Mouse (Mus musculus): Measurements from ENCODE around the gene Fbxo31. TPM values are rescaled to one million over a fixed set of nuclear protein-coding genes. Genes with fewer than 3 reads are reported as not detected.

The Fbxo31 gene
- polyA plus RNA-seq (2012; ENCODE audit: insufficient read depth, insufficient read length, missing spikeins) = 9.7 and 14.7 TPM in 2 replicates

DNA sequence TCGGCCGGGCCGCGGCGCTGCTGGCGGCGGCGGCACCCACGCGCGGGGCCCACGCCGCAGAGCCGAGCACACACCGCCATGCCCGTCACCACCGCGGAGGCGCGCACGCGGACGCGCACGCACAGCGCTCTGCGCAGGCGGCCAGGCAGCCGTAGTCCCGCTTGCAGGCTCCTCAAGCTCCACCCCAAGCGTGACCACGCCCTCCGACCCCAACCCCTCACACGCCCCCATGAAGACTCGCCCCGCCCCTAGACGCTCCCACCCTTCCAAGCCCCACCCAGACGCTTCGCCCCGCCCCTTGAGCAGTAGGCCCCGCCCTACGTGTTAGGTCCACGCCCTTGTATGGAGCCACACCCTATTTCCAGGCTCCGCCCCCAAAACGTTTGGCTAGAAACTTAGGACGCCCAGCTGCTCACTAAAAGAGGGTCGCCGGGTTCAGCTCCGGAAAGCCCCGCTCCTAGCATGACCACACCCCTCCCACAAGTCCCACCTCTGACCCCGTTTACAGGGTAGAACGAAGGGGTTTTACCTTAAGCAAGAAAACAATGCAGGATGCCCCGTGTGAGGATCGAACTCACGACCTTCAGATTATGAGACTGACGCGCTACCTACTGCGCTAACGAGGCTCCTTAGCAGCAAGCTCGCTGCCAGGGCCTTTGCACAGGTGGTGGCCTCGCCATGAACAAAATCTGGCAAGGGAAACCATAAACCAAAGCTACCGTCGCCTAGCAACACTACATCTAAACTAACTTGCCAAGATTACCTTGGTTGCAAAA is at the start of gene Fbxo31:
Fbxo31 (minus strand) TSS at position 131 of the 776 bp plus-strand sequence.
- H3K27ac ChIP-seq (replicated peaks; ENCODE audit: low read depth, low read length) = no peak within 1 kb of the TSS

DNA sequence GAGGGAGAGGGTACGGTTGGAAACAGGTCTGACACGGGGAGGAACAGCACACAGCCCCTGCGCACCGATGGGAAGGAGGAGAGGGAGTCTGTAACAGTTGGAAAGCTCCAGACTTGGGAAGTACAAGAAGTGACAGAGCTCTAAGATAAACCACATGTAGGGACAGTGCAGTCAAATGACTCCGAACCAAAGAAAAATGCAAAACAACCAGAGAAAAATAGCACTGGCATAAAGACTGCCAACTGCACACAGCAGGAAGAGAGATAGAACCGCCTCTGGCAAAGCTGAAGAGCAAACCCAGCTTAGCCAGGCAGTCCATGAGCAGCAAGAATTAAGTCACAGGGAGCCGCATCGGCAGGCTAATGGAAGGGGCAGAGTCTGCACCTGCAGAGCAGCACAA is 44.4 kb upstream of the Fbxo31 start:
- peaks cover 29% of the 10 kb centered on the region for H3K4me1 ChIP-seq (ENCODE audit: control insufficient read depth, insufficient read depth, insufficient read length, low read length)
- no peak overlapping the region for H3K4me3 ChIP-seq (ENCODE audit: insufficient read depth, low read depth, low read length)
- no peak overlapping the region for H3K27ac ChIP-seq (replicated peaks; ENCODE audit: low read depth, low read length)

More for the DNA sequence above, at the start of gene Fbxo31:
- H3K4me1 ChIP-seq (ENCODE audit: control insufficient read depth, insufficient read depth, insufficient read length, low read length) = peaks cover 18% of the 10 kb centered on the region
- H3K4me3 ChIP-seq (ENCODE audit: insufficient read depth, low read depth, low read length) = peak within 1 kb of the TSS; percentile 86

DNA sequence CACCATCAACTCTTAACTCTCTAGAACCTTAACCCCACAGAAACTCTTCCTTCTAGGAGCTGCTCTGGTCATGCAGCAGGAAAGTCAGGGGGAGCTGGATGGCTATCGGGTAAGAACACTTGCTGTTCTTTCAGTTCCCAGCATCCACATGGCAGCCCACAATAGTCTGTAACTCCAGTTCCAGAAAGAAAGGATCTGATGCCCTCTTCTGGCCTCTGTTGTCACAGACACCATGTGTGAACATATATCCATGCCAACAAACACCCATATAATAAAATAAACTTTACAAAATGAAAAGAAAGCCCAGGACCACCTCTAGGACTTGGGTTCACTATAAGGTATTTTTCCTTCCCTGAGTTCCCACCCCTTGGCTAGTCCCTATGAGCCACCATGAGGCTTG is 43.3 kb upstream of the Fbxo31 start:
- H3K4me3 ChIP-seq (ENCODE audit: insufficient read depth, low read depth, low read length) = no peak overlapping the region
- H3K4me1 ChIP-seq (ENCODE audit: control insufficient read depth, insufficient read depth, insufficient read length, low read length) = peaks cover 41% of the 10 kb centered on the region
- H3K27ac ChIP-seq (replicated peaks; ENCODE audit: low read depth, low read length) = peak overlapping the region; percentile 6; the same call in 1 of the 2 replicates

DNA sequence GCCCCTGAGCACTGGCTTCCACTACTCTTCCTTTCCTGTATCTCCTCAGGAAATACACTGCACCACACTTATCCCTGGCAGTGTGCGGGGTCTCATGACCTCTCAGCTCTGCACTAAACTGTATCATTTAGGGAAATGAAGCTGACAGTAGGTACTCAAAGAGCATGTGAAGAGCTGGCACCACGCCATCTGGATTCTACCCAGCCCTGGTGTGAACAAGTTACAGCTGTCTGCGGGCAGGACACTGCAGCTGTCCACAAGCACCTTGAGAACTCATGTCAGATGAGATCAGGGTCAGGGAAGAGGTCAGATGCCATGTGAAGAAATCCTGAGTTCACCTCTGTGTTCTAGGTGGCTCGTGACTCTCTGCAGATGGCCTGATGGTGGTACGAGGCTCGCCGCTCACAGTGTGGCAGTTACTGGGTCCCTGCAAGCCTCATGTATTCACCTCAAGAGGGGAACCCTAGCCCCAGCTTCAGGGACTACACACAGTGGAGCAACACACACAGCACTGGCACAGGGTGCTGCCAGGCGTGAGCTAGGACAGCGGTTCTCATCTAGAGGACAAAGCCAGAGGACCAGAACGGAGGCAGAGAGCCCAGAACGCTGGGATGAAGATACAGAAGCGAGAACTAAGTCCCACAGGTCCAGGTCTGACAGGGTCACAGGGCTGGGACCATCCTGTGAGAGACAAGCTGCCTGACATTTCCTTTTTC is 42.4 kb upstream of the Fbxo31 start:
- Histone ChIP-seq H3K4me1 (ENCODE audit: control insufficient read depth, insufficient read depth, insufficient read length, low read length) (peaks cover 43% of the 10 kb centered on the region), H3K27ac (replicated peaks; ENCODE audit: low read depth, low read length) (peak overlapping the region; percentile 55), H3K4me3 (ENCODE audit: insufficient read depth, low read depth, low read length) (no peak overlapping the region)

DNA sequence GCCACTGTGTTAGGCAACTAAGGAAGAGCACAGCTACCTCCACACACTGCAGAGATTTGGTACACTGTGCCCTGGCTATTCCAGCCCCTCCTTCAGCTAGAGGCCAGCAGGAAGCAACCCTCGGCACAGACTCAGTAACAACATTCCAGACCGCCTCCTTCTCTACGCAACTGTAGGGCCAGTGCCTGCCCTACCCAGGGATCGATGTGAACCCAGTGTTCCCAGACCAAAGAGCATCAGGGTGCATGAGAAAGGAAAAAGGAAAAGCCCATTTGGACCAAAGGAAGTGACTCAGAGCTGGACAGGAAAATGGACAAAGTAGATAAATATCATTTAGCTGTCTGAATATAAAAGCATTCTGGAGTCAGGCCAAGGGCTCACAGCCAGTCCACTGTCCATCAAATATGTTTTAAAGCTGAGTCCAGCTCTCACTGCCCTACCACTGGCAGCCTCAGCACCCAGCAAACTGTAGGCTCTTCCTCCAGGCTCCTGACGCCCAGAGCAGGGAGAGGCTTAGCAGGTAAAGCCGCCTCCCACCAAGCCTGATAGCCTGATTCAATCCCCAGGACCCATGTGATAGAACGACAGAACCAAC is 40.9 kb upstream of the Fbxo31 start:
- H3K4me3 ChIP-seq (ENCODE audit: insufficient read depth, low read depth, low read length) = no peak overlapping the region
- peaks cover 46% of the 10 kb centered on the region for H3K4me1 ChIP-seq (ENCODE audit: control insufficient read depth, insufficient read depth, insufficient read length, low read length)
- H3K27ac ChIP-seq (replicated peaks; ENCODE audit: low read depth, low read length) = peak overlapping the region; percentile 95

DNA sequence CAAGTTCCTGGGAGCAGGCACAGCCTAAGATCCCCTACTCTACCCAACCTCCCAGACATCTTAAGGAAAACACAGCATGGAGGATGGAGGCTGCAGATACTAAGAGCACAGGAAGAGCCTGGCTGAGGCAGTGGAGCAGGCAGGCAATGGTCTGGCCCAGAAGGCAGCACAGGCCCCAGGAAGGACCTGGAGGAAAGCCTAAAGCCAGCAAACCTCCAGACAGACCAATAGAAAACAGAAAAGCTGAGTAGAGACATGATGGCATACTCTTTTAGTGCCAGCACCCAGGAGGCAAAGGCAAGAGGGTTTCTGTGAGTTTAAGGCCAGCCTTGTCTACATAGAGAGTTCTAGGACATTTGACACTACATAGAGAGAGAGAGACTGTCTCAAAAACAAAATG is 34.8 kb upstream of the Fbxo31 start:
- no peak overlapping the region for H3K4me3 ChIP-seq (ENCODE audit: insufficient read depth, low read depth, low read length)
- H3K27ac ChIP-seq (replicated peaks; ENCODE audit: low read depth, low read length) = no peak overlapping the region
- H3K4me1 ChIP-seq (ENCODE audit: control insufficient read depth, insufficient read depth, insufficient read length, low read length) = peaks cover 29% of the 10 kb centered on the region

DNA sequence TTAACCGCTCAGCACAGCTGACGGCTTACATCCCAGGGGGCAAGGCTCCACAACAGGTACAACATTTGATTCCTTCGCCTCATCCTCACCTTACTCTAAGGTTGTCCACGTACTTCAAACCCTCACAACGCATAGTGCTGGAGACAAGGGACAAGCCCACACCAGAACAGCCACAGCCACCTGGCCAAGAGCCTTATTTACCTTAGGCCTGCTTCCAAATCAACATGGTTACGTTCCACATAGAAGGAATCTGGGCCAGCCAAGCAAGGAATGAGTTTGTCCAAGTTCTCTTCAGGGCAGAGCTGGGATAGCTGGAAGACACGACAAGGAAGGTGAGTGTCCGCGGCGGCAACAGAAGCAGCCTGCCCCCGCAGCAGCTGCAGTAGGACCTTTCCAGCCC is 31.3 kb upstream of the Fbxo31 start:
- H3K4me1 ChIP-seq (ENCODE audit: control insufficient read depth, insufficient read depth, insufficient read length, low read length) = peaks cover 9% of the 10 kb centered on the region

DNA sequence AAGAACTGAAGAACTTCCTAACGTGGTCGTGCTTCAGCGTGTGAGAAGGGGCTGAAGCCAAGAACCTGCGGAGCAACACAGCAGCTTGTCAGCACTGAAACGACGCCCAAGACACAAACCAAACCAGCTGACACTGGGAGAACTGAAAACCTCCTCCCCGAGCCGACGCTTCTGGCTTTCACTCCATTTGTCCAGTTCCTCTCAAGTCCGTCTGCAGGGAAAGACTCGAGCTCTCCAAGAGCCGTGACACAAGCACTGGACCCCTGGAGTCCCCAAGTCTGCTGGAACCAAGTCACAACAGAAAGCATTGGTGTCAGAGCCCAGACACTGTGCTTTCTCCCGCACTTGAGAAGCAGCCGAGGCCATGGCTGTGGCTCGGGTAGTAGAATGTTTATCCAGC is 30.6 kb upstream of the Fbxo31 start:
- H3K27ac ChIP-seq (replicated peaks; ENCODE audit: low read depth, low read length) = no peak overlapping the region
- peaks cover 9% of the 10 kb centered on the region for H3K4me1 ChIP-seq (ENCODE audit: control insufficient read depth, insufficient read depth, insufficient read length, low read length)
- H3K4me3 ChIP-seq (ENCODE audit: insufficient read depth, low read depth, low read length) = no peak overlapping the region

More for the DNA sequence above, 31.3 kb upstream of the Fbxo31 start:
- no peak overlapping the region for H3K27ac ChIP-seq (replicated peaks; ENCODE audit: low read depth, low read length)
- H3K4me3 ChIP-seq (ENCODE audit: insufficient read depth, low read depth, low read length) = no peak overlapping the region

DNA sequence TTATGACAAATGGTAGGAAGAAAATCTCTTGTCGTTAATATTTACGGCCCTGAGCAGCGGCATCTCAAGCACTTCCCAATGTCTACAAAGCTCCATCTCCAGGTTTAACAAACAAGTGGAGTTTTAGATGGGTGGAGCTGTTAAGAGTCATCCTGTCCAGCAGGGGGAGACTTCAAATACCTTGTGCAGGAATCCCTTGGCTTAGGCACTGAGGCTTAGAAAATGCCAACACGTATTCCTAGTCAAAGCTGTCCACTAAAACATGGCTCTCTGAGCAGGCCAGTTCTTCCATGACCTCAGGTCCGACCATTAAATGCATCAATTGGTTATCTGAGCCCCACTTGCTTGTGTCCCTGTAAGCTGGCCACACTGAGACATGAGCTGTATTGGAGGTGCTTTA is 29.1 kb upstream of the Fbxo31 start:
- H3K27ac ChIP-seq (replicated peaks; ENCODE audit: low read depth, low read length) = no peak overlapping the region
- no peaks in the 10 kb centered on the region for H3K4me1 ChIP-seq (ENCODE audit: control insufficient read depth, insufficient read depth, insufficient read length, low read length)
- H3K4me3 ChIP-seq (ENCODE audit: insufficient read depth, low read depth, low read length) = no peak overlapping the region

DNA sequence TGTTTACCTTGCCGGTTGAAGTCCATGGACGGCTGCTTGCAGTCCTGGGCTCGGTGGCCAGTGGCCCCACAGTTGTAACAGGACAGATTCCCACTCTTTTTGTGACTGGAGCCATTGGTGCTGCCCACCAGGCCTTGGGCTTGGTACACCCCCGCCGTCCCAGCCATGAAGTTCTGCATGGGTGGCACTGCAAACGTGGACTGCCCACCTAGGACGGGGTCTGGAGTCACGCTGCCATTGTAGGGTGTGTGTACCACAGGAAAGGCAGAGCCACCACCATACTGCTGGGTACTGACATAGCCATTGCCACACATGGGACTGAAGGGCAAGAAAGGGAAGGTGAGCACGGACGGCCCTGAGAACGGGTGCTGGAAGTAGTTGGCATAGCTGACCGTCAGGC is 25.2 kb upstream of the Fbxo31 start:
- H3K4me3 ChIP-seq (ENCODE audit: insufficient read depth, low read depth, low read length) = no peak overlapping the region
- no peak overlapping the region for H3K27ac ChIP-seq (replicated peaks; ENCODE audit: low read depth, low read length)
- no peaks in the 10 kb centered on the region for H3K4me1 ChIP-seq (ENCODE audit: control insufficient read depth, insufficient read depth, insufficient read length, low read length)

DNA sequence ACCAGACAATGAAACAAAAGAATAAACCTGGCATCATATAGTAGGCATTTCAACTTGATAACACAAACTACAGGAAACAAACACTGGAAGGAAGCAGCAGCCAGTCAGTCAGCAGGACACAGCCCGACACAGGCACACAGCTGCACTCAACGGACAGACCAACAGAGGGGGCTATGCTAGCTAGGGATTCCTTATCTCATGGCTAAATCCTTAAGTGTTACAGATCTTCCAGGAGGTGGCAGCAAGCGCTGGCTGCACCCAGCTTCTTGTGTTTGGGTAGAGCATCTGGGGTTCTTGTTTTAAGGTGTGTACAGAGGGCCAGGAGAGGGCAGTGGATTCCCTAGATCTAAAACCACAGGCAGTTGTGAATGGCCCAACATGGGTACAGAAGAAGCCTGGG is 24.3 kb upstream of the Fbxo31 start:
- H3K4me3 ChIP-seq (ENCODE audit: insufficient read depth, low read depth, low read length) = no peak overlapping the region
- no peak overlapping the region for H3K27ac ChIP-seq (replicated peaks; ENCODE audit: low read depth, low read length)
- H3K4me1 ChIP-seq (ENCODE audit: control insufficient read depth, insufficient read depth, insufficient read length, low read length) = no peaks in the 10 kb centered on the region

DNA sequence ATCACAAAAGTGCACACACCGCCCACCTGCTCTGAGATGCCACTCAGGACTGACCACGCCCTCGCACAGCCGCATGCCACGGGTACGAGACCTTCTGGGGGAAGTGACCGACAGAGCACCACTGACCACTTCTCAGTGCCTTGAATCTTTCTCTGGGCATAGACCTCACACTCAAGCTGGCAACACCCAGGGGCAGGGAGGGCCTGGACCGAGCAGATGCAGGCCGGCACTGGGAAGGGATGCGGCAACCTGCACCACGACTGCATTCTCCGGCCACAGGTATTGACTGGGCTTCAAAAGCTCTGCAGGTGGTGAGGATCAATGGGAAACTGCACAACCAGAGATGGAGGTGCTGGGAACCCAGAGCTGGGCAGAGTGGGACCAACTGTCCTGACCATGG is 23.8 kb upstream of the Fbxo31 start:
- H3K27ac ChIP-seq (replicated peaks; ENCODE audit: low read depth, low read length) = no peak overlapping the region

DNA sequence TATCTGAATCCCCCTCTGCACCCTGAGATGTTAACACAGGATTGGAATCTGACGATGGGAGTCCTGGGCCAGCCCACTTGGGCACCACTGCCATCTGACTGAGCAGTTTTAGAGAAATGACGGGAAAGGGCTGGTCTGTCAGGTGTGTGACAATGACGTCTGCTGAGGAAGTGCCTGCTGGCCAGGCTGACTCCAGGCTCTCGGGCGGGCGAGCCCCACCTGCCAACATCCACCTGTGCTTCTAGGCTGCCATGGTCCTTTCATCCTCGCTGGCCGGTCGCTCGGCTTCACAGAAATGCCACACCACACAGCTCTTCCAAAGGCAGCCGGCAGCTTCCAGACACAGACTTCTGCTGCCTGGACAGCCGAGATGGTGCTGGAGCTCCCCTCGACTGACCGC is 21.2 kb upstream of the Fbxo31 start:
- H3K4me3 ChIP-seq (ENCODE audit: insufficient read depth, low read depth, low read length) = no peak overlapping the region
- H3K27ac ChIP-seq (replicated peaks; ENCODE audit: low read depth, low read length) = no peak overlapping the region
- no peaks in the 10 kb centered on the region for H3K4me1 ChIP-seq (ENCODE audit: control insufficient read depth, insufficient read depth, insufficient read length, low read length)

More for the DNA sequence above, 23.8 kb upstream of the Fbxo31 start:
- no peaks in the 10 kb centered on the region for H3K4me1 ChIP-seq (ENCODE audit: control insufficient read depth, insufficient read depth, insufficient read length, low read length)
- H3K4me3 ChIP-seq (ENCODE audit: insufficient read depth, low read depth, low read length) = no peak overlapping the region

DNA sequence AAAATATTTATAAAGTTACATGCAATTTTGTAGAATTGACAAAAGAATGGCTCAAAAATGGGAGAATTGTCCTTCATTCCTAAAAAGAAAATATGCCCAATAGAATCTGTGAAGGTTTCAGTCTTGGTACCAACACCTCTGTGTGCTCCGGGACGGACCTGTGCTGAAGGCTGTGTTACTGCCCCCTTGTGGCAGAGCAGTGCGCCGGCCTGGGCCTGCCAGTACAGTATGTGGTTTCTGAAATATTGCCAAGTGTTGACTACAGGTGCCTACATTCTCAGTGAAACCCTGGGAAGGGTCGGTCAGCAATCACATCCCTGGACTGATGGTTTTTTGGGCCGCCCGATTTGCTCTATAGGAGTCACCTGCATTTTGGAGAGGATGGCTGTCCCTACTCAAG is 20.3 kb upstream of the Fbxo31 start:
- no peaks in the 10 kb centered on the region for H3K4me1 ChIP-seq (ENCODE audit: control insufficient read depth, insufficient read depth, insufficient read length, low read length)
- H3K27ac ChIP-seq (replicated peaks; ENCODE audit: low read depth, low read length) = no peak overlapping the region
- H3K4me3 ChIP-seq (ENCODE audit: insufficient read depth, low read depth, low read length) = no peak overlapping the region

DNA sequence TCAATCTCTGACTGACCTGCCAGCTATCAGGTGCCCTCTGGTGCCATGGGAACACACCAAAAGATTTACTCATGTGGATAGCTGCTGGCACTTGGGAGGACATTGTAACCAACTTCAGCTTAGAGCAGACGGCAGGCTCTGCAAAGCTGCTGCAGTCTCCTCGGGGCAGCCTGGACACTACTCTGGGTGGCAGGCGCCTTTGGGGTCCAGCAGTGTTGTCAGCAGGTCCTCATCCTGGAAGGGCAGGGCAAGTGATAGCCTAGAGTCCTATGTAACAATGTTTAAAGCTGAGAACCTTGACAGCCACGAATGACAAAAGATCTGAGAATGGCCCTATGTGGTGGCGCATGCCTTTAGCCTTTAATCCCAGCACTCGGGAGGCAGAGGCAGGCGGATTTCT is 19.6 kb upstream of the Fbxo31 start:
- no peak overlapping the region for H3K4me3 ChIP-seq (ENCODE audit: insufficient read depth, low read depth, low read length)
- no peak overlapping the region for H3K27ac ChIP-seq (replicated peaks; ENCODE audit: low read depth, low read length)
- H3K4me1 ChIP-seq (ENCODE audit: control insufficient read depth, insufficient read depth, insufficient read length, low read length) = no peaks in the 10 kb centered on the region
